Mouse (Mus musculus) mammary gland, adult 2 months (tissue): ENCODE measurements around the gene Smim22. TPM values are rescaled to one million over a fixed set of nuclear protein-coding genes. Genes with fewer than 3 reads are reported as not detected.

ENCODE experiments used
- polyA plus RNA-seq: library from polyadenylated mRNA; depleted of rRNA; stranded (reverse); fragments of >200 nt; gene quantifications from 2 replicates; pipeline ENCODE4 v1.2.3, GENCODE M21; 2012; ENCODE audit warnings: low replicate concordance; rRNA removed

The Smim22 gene
- 19.8 and 26.5 TPM in 2 replicates for polyA plus RNA-seq

GRCm38 (mm10) chr16:5007067-5007466, at the start of gene Smim22:
Smim22 (plus strand) TSS chr16:5007288.

GRCm38 (mm10) chr16:4963797-4964709, 43.0 kb upstream of the Smim22 start, which contains the start of gene Anks3:
Anks3 (minus strand) TSS chr16:4964205.

GRCm38 (mm10) chr16:4997553-4997952, 9.5 kb upstream of the Smim22 start, which contains the start of gene Sept12:
Sept12 (minus strand) TSS chr16:4997852.

GRCm38 (mm10) chr16:5013054-5013838, 6.2 kb downstream of the Smim22 start, which contains the start of gene Rogdi:
Rogdi (minus strand) TSS chr16:5013553.

GRCm38 (mm10) chr16:5049774-5050234, 42.7 kb downstream of the Smim22 start, which contains the start of the genes Glyr1 and Ubn1:
Glyr1 (minus strand) TSS chr16:5049863.
Ubn1 (plus strand) TSS chr16:5050057.

Other genes starting within 250 kb of the Smim22 start
- 130 and 138 TPM in 2 replicates for gene Cdip1, start 217.0 kb upstream of the Smim22 start, polyA plus RNA-seq
- gene 4930562C15Rik, start 171.9 kb upstream of the Smim22 start, polyA plus RNA-seq: 0.13 TPM in 1 of 2 replicates, not detected in the other
- 44.3 and 89.8 TPM in 2 replicates for gene Ubald1, start 127.0 kb upstream of the Smim22 start, polyA plus RNA-seq
- 141 and 173 TPM in 2 replicates for gene Mgrn1, start 121.0 kb upstream of the Smim22 start, polyA plus RNA-seq
- gene Nudt16l1, start 68.5 kb upstream of the Smim22 start, polyA plus RNA-seq: 104 and 109 TPM in 2 replicates
- 49.7 and 51.0 TPM in 2 replicates for gene Anks3, start 43.1 kb upstream of the Smim22 start, polyA plus RNA-seq
- gene Sept12, start 9.4 kb upstream of the Smim22 start, polyA plus RNA-seq: not detected in 2 replicates
- gene Rogdi, start 6.3 kb downstream of the Smim22 start, polyA plus RNA-seq: 134 and 212 TPM in 2 replicates
- gene Glyr1, start 42.6 kb downstream of the Smim22 start, polyA plus RNA-seq: 51.4 and 80.5 TPM in 2 replicates
- gene Ubn1, start 42.8 kb downstream of the Smim22 start, polyA plus RNA-seq: 32.7 and 45.9 TPM in 2 replicates
- 2.0 and 3.6 TPM in 2 replicates for gene Ppl, start 125.1 kb downstream of the Smim22 start, polyA plus RNA-seq
- gene Sec14l5, start 139.8 kb downstream of the Smim22 start, polyA plus RNA-seq: 0.26 and 8.9 TPM in 2 replicates
- gene Nagpa, start 196.7 kb downstream of the Smim22 start, polyA plus RNA-seq: 47.9 and 52.6 TPM in 2 replicates
- 3.4 and 3.8 TPM in 2 replicates for gene AU021092, start 215.0 kb downstream of the Smim22 start, polyA plus RNA-seq
- 63.7 and 65.6 TPM in 2 replicates for gene Alg1, start 226.3 kb downstream of the Smim22 start, polyA plus RNA-seq
- gene Eef2kmt, start 248.7 kb downstream of the Smim22 start, polyA plus RNA-seq: 58.8 and 76.6 TPM in 2 replicates